Mouse (Mus musculus) induced T-regulatory cell, adult 2 months (primary cell): ENCODE measurements around the gene Vmn1r1.
"Not testable (repeated sequence)": the region's sequence is repeated elsewhere in the genome, so short reads cannot be mapped to it uniquely, and the experiment has no call there.

Experiments
- DNase-seq: peaks from one replicate; pipeline ENCODE4 v3.0.0-alpha.2; 2012; ENCODE audit warnings: low read depth

Vmn1r1 gene

GRCm38 (mm10) chr1:182164386-182164785, at the start of gene Vmn1r1:
Gene Vmn1r1 (minus strand): TSS chr1:182164486.
- DNase-seq, result no peak

- DNase-seq, result peak; percentile 57
These were observed 46.0 kb upstream of the Vmn1r1 start for GRCm38 (mm10) chr1:182210322-182210721.

GRCm38 (mm10) chr1:182192581-182192980, 28.3 kb upstream of the Vmn1r1 start:
- no peak for DNase-seq

GRCm38 (mm10) chr1:182191816-182192545, 27.7 kb upstream of the Vmn1r1 start:
- DNase-seq, result no peak

GRCm38 (mm10) chr1:182191181-182191580, 26.9 kb upstream of the Vmn1r1 start:
- DNase-seq, result peak; percentile 39

GRCm38 (mm10) chr1:182189669-182190440, 25.6 kb upstream of the Vmn1r1 start:
- DNase-seq, result no peak

- not testable (repeated sequence) for DNase-seq
These were observed 18.2 kb upstream of the Vmn1r1 start for GRCm38 (mm10) chr1:182182449-182182848.

GRCm38 (mm10) chr1:182181456-182182305, 17.4 kb upstream of the Vmn1r1 start:
- no peak for DNase-seq

- not testable (repeated sequence) for DNase-seq
These were observed 12.7 kb upstream of the Vmn1r1 start for GRCm38 (mm10) chr1:182176985-182177384.

GRCm38 (mm10) chr1:182170206-182170605, 5.9 kb upstream of the Vmn1r1 start:
- DNase-seq, result not testable (repeated sequence)

GRCm38 (mm10) chr1:182162951-182163350, 1.3 kb downstream of the Vmn1r1 start:
- no peak for DNase-seq

- DNase-seq, result no peak
These were observed 4.7 kb downstream of the Vmn1r1 start for GRCm38 (mm10) chr1:182159575-182159974.

- no peak for DNase-seq
These were observed 6.6 kb downstream of the Vmn1r1 start for GRCm38 (mm10) chr1:182157734-182158133.

- peak; percentile 78 for DNase-seq
These were observed 14.3 kb downstream of the Vmn1r1 start for GRCm38 (mm10) chr1:182149966-182150365.

GRCm38 (mm10) chr1:182148864-182149514, 15.3 kb downstream of the Vmn1r1 start:
- no peak for DNase-seq

GRCm38 (mm10) chr1:182145546-182145945, 18.7 kb downstream of the Vmn1r1 start:
- no peak for DNase-seq

- DNase-seq, result peak; percentile 80
These were observed 21.0 kb downstream of the Vmn1r1 start for GRCm38 (mm10) chr1:182143288-182143687.

GRCm38 (mm10) chr1:182142725-182143124, 21.6 kb downstream of the Vmn1r1 start:
- peak; percentile 78 for DNase-seq

- DNase-seq, result peak; percentile 87
These were observed 23.9 kb downstream of the Vmn1r1 start for GRCm38 (mm10) chr1:182140370-182140769.

GRCm38 (mm10) chr1:182139937-182140336, 24.3 kb downstream of the Vmn1r1 start:
- DNase-seq, result no peak

- DNase-seq, result peak; percentile 35
These were observed 26.1 kb downstream of the Vmn1r1 start for GRCm38 (mm10) chr1:182138172-182138571.
